Mouse (Mus musculus) lung, postnatal 0 days (tissue): ENCODE data around the gene Ctsk. TPM values are rescaled to one million over a fixed set of nuclear protein-coding genes. Genes with fewer than 3 reads are reported as not detected.
A peak's percentile ranks its signal among the peaks of the same experiment; 100 is the strongest.

ENCODE experiments used
- ATAC-seq: fragments of 200-750 bp; cut with Nextera tagmentation; 2 replicates; pipeline ENCODE4 v1.8.0; 2017; ENCODE audit warnings: moderate library complexity
- DNase-seq: peaks from one replicate; pipeline ENCODE4 v3.0.0-alpha.2; 2016; ENCODE audit warnings: low spot score
- H3K27ac ChIP-seq: fragments of 300-500 bp; sonication (generic); 2 replicates; pipeline ENCODE4 v1.5.1; 2014; ENCODE audit warnings: antibody characterized with exemption, mild to moderate bottlenecking, low read length, mixed read lengths
- H3K27me3 ChIP-seq: fragments of 300-500 bp; sonication (generic); replicated peaks from 2 replicates; pipeline ENCODE4 v1.6.1; 2014; ENCODE audit warnings: low read length, mixed read lengths; ENCODE audit not compliant: insufficient read depth
- H3K36me3 ChIP-seq: fragments of 300-500 bp; sonication (generic); 2 replicates; pipeline ENCODE4 v1.6.1; 2014; ENCODE audit warnings: low read length, mixed read lengths; ENCODE audit not compliant: insufficient read depth
- H3K4me1 ChIP-seq: fragments of 300-500 bp; sonication (generic); 2 replicates; pipeline ENCODE4 v1.6.1; 2014; ENCODE audit warnings: antibody characterized with exemption, low read depth, low read length, mixed read lengths; ENCODE audit not compliant: insufficient read depth
- H3K4me2 ChIP-seq: fragments of 300-500 bp; sonication (generic); replicated peaks from 2 replicates; pipeline ENCODE4 v1.6.1; 2014; ENCODE audit warnings: low read depth, mild to moderate bottlenecking, low read length, moderate library complexity, mixed read lengths
- H3K4me3 ChIP-seq: fragments of 300-500 bp; sonication (generic); 2 replicates; pipeline ENCODE4 v1.5.1; 2014; ENCODE audit warnings: low read depth, low read length
- H3K9ac ChIP-seq: fragments of 300-500 bp; sonication (generic); replicated peaks from 2 replicates; pipeline ENCODE4 v1.6.1; 2014; ENCODE audit warnings: low read depth, mild to moderate bottlenecking
- H3K9me3 ChIP-seq: fragments of 300-500 bp; sonication (generic); 2 replicates; pipeline ENCODE4 v1.6.1; 2016; ENCODE audit warnings: low read length, mixed read lengths
- CTCF ChIP-seq: IDR thresholded peaks from 2 replicates; pipeline ENCODE4 v1.5.1; 2016; ENCODE audit warnings: antibody characterized with exemption, mild to moderate bottlenecking
- EP300 ChIP-seq: IDR thresholded peaks from 2 replicates; pipeline ENCODE4 v1.6.1; 2016; ENCODE audit warnings: antibody characterized with exemption, mild to moderate bottlenecking, control low read depth
- WGBS: fragments of 180-500 bp; shearing (Covaris S2); extraction: QIAGEN DNeasy Blood & Tissue Kit; methylation state at CpG from one replicate; pipeline ENCODE4 v1.1.7; 2014; 5-methylcytosine and 5-hydroxymethylcytosine counted together
- polyA plus RNA-seq: library from polyadenylated mRNA; unstranded; fragments of >200 nt; fragmentation: Nextera tagmentation; extraction: Ambion mirVana; gene quantifications from 2 replicates; pipeline ENCODE4 v1.2.1, GENCODE M21; 2015

Ctsk gene
- polyA plus RNA-seq, 1 experiment from 2014 or later: 8.8 TPM

DNA sequence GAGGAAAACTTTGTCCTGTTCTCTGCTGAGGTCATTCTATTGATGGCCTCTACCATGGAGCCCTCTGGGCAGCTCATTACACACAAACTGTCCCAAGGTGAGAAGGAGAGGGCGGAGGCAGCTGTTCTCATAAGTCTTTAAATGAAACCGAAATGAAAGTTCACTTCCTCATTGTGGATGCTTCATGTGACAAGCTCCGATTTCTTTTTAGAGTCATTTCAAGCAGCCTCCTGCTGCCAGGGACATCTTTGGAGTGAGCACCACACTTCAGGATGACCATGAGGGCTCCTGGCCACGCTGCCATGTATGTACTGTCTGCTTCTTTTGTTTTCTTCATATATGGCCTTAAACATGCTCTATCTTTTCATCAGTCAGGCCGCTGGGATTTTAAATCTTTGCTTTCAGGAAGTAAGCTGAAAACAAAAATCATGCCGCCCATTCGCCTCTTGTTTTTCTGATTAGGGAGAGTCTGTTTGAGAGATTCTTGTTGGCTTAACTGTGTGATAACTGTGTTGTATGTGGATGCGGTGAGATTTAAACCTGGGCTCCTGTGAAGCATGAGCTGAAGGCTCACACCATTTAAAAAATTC lies 27.7 kb downstream of the Ctsk start, which contains the start of gene Ctss:
Ctss (plus strand) TSS at position 165 of the 590 bp plus-strand sequence.
- H3K36me3 ChIP-seq: no peaks in the 10 kb centered on the region
- peak; percentile 25 for DNase-seq

DNA sequence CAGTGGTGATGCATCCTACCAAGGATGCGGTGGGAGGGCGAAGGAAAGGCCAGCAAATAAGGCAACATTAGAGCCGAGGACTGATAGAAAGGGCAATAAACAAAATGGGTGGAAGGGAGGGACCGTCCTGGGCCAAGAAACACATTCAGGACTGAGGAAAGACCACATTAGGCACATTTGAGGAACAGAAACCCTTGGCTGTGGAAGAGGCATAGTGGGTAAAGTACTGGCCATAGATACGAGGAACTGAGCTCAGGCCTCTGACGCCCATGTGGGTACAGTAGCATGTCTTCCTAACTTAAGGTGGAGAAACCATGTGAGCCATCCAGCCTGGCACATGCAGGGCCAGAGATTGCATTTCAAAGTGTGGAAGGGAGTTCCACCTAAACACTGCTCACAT lies 30.8 kb downstream of the Ctsk start:
- Histone ChIP-seq H3K36me3 (no peaks in the 10 kb centered on the region), H3K27me3 (no peaks in the 10 kb centered on the region), H3K27ac (no peak overlapping the region), H3K4me3 (no peak overlapping the region), H3K4me1 (no peaks in the 10 kb centered on the region), H3K9ac (no peak overlapping the region), H3K9me3 (no peaks in the 10 kb centered on the region), H3K4me2 (no peak overlapping the region)
- DNase-seq: peak; percentile 15
- TF ChIP-seq CTCF (no peak), EP300 (no peak)
- no peak for ATAC-seq
- 73% methylated on average over 6 of the region's 6 CpGs for WGBS

More for the DNA sequence above, 27.7 kb downstream of the Ctsk start, which contains the start of gene Ctss:
- no peak for ATAC-seq
- Histone ChIP-seq H3K9ac (no peak within 1 kb of the TSS), H3K4me2 (no peak within 1 kb of the TSS), H3K27me3 (no peaks in the 10 kb centered on the region), H3K4me3 (no peak within 1 kb of the TSS; the same call in 1 of the 2 replicates), H3K9me3 (no peaks in the 10 kb centered on the region), H3K27ac (no peak within 1 kb of the TSS), H3K4me1 (no peaks in the 10 kb centered on the region)
- 75% methylated on average over 8 of the region's 8 CpGs for WGBS
- TF ChIP-seq CTCF (no peak), EP300 (no peak)

- ATAC-seq (no peak), DNase-seq (no peak)
- H3K4me1 ChIP-seq: no peaks in the 10 kb centered on the region
- H3K9ac ChIP-seq: no peak overlapping the region
- H3K9me3 ChIP-seq: no peaks in the 10 kb centered on the region
- H3K4me3 ChIP-seq: no peak overlapping the region
- no peak overlapping the region for H3K4me2 ChIP-seq
- no peaks in the 10 kb centered on the region for H3K27me3 ChIP-seq
- no peak overlapping the region for H3K27ac ChIP-seq
- WGBS: 92% methylated on average over 1 of the region's 1 CpGs
- H3K36me3 ChIP-seq: no peaks in the 10 kb centered on the region
- no peak for TF ChIP-seq EP300
- no peak for TF ChIP-seq CTCF
Observed at GRCm38 (mm10) chr3:95531025-95531424, 32.0 kb downstream of the Ctsk start.

GRCm38 (mm10) chr3:95533364-95533763 lies 34.3 kb downstream of the Ctsk start:
- DNase-seq (no peak), ATAC-seq (no peak)
- 82% methylated on average over 5 of the region's 5 CpGs for WGBS
- Histone ChIP-seq H3K27me3 (no peaks in the 10 kb centered on the region), H3K4me3 (no peak overlapping the region), H3K9me3 (no peaks in the 10 kb centered on the region), H3K4me2 (no peak overlapping the region), H3K9ac (no peak overlapping the region), H3K36me3 (no peaks in the 10 kb centered on the region), H3K27ac (no peak overlapping the region), H3K4me1 (no peaks in the 10 kb centered on the region)
- TF ChIP-seq CTCF (no peak), EP300 (no peak)

- Histone ChIP-seq H3K4me2 (no peak overlapping the region), H3K36me3 (no peaks in the 10 kb centered on the region), H3K27ac (no peak overlapping the region), H3K27me3 (no peaks in the 10 kb centered on the region), H3K4me1 (no peaks in the 10 kb centered on the region), H3K9ac (no peak overlapping the region), H3K9me3 (no peaks in the 10 kb centered on the region), H3K4me3 (no peak overlapping the region)
- 59% methylated on average over 1 of the region's 1 CpGs for WGBS
- TF ChIP-seq EP300: no peak
- TF ChIP-seq CTCF: peak; percentile 3; the same call in 1 of the 2 replicates
- ATAC-seq: no peak
- no peak for DNase-seq
Observed at GRCm38 (mm10) chr3:95534927-95535326, 35.9 kb downstream of the Ctsk start.

DNA sequence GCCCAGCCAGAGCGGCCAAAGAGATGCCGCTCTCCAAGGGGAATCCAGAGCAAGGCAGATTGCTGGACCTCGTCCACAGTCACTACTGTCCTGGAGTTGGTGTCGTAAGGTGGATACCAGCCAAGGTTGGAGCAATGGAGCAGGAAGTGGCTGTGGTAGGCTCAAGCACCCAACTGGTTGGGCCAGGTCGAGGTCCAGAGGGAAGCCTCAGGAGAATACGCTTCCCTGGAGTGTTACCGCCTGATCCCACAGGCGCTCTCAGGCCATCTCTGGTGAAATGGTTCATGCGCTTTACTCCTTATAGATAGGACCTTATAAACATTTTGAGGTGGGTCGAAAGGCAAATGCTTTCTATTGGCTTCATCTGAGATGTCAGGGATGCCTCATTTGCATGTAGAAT lies 39.9 kb downstream of the Ctsk start:
- DNase-seq (no peak), ATAC-seq (no peak)
- Histone ChIP-seq H3K9me3 (no peaks in the 10 kb centered on the region), H3K27me3 (no peaks in the 10 kb centered on the region), H3K4me3 (no peak overlapping the region), H3K4me2 (no peak overlapping the region), H3K4me1 (no peaks in the 10 kb centered on the region), H3K9ac (no peak overlapping the region), H3K27ac (no peak overlapping the region), H3K36me3 (no peaks in the 10 kb centered on the region)
- no peak for TF ChIP-seq CTCF
- TF ChIP-seq EP300: no peak
- 77% methylated on average over 10 of the region's 10 CpGs for WGBS
